Mouse (Mus musculus) olfactory bulb, adult 2 months (tissue): ENCODE data around the gene Dnmt3a.

Source experiments
- CTCF ChIP-seq: fragments of 200-500 bp; IDR thresholded peaks from 2 replicates; pipeline ENCODE4 v1.5.1; 2012; ENCODE audit warnings: low read depth, mild to moderate bottlenecking, low read length, moderate library complexity; ENCODE audit not compliant: insufficient read depth
- POLR2A ChIP-seq: fragments of 200-500 bp; IDR thresholded peaks from 2 replicates; pipeline ENCODE4 v1.6.1; 2012; ENCODE audit warnings: mild to moderate bottlenecking, low read depth, low read length, moderate library complexity; ENCODE audit not compliant: insufficient read depth

GRCm38 (mm10) chr12:3892240-3893059 is 86.6 kb downstream of the Dnmt3a start:
- TF ChIP-seq CTCF = no peak
- no peak for TF ChIP-seq POLR2A
